Mouse (Mus musculus) midbrain, embryonic 15.5 days (tissue): Measurements from ENCODE around the gene S1pr5. TPM values are rescaled to one million over a fixed set of nuclear protein-coding genes. Genes with fewer than 3 reads are reported as not detected.
A peak's percentile ranks its signal among the peaks of the same experiment; 100 is the strongest.
"Not testable (repeated sequence)": the region's sequence is repeated elsewhere in the genome, so short reads cannot be mapped to it uniquely, and the experiment has no call there.

ENCODE experiments used
- ATAC-seq: fragments of 200-750 bp; cut with Nextera tagmentation; replicated peaks from 2 replicates; pipeline ENCODE4 v1.8.0; 2017; ENCODE audit warnings: moderate TSS enrichment
- H3K27ac ChIP-seq: fragments of 300-500 bp; sonication (generic); 2 replicates; pipeline ENCODE4 v1.5.1; 2015; ENCODE audit warnings: mild to moderate bottlenecking, inconsistent platforms
- H3K27me3 ChIP-seq: fragments of 300-500 bp; sonication (generic); replicated peaks from 2 replicates; pipeline ENCODE4 v1.6.1; 2015; ENCODE audit warnings: inconsistent platforms
- H3K36me3 ChIP-seq: fragments of 300-500 bp; sonication (generic); replicated peaks from 2 replicates; pipeline ENCODE4 v1.6.1; 2015; ENCODE audit warnings: inconsistent platforms
- H3K4me1 ChIP-seq: fragments of 300-500 bp; sonication (generic); 2 replicates; pipeline ENCODE4 v1.6.1; 2015; ENCODE audit warnings: inconsistent platforms
- H3K4me2 ChIP-seq: fragments of 300-500 bp; sonication (generic); 2 replicates; pipeline ENCODE4 v1.6.1; 2015; ENCODE audit warnings: inconsistent platforms, mild to moderate bottlenecking, moderate library complexity
- H3K4me3 ChIP-seq: fragments of 300-500 bp; sonication (generic); 2 replicates; pipeline ENCODE4 v1.5.1; 2015; ENCODE audit warnings: mild to moderate bottlenecking, inconsistent platforms
- H3K9ac ChIP-seq: fragments of 300-500 bp; sonication (generic); 2 replicates; pipeline ENCODE4 v1.6.1; 2015; ENCODE audit warnings: mild to moderate bottlenecking, inconsistent platforms
- H3K9me3 ChIP-seq: fragments of 300-500 bp; sonication (generic); 2 replicates; pipeline ENCODE4 v1.6.1; 2016; ENCODE audit warnings: inconsistent platforms
- WGBS: fragments of 180-500 bp; shearing (Covaris S2); methylation state at CpG from one replicate; pipeline ENCODE4 v1.1.7; 2015; ENCODE audit warnings: mixed read lengths; 5-methylcytosine and 5-hydroxymethylcytosine counted together
- polyA plus RNA-seq: library from polyadenylated mRNA; unstranded; fragments of >200 nt; fragmentation: Nextera tagmentation; extraction: Ambion mirVana; gene quantifications from 2 replicates; pipeline ENCODE4 v1.2.1, GENCODE M21; 2015

S1pr5 gene
- polyA plus RNA-seq, 1 experiment from 2014 or later, result 4.2 TPM

DNA sequence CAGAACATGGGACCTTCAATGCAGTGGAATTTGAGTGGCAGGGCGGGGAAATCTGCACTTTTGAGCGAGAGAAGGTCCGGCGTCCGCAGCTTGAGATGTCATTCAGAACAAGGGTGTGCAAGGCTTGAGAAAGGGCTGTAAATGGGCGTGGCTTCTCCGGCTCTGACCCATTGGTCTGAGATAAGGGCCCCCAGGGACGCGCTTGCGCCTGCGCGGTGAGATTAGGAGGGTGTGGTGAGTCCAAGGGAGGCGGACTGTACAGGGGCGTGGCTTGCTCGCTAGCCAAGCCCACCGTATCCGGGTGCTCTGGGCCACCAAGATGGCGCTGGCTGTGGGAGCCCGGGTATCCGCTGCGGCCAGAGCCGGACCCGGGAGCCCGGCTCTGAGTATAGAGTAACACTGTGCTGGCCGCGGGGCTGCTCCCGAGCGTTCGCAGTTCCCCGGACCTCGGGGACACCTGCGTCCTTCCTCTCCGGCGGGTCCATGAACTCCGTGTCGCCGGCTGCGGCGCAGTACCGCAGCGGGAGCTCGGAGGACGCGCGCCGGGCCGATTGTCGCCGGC, 16.8 kb upstream of the S1pr5 start, which contains the start of gene Atg4d:
Atg4d (plus strand) TSS at position 294 of the 562 bp plus-strand sequence.
- Histone ChIP-seq H3K9me3 (no peaks in the 10 kb centered on the region), H3K27me3 (no peaks in the 10 kb centered on the region), H3K36me3 (peaks cover 4% of the 10 kb centered on the region), H3K9ac (peak within 1 kb of the TSS; percentile 89), H3K4me1 (peaks cover 21% of the 10 kb centered on the region), H3K4me2 (peak within 1 kb of the TSS; percentile 80), H3K27ac (peak within 1 kb of the TSS; percentile 74), H3K4me3 (peak within 1 kb of the TSS; percentile 88)
- WGBS, result under 1% methylated on average over 47 of the region's 49 CpGs
- ATAC-seq, result peak; percentile 97

DNA sequence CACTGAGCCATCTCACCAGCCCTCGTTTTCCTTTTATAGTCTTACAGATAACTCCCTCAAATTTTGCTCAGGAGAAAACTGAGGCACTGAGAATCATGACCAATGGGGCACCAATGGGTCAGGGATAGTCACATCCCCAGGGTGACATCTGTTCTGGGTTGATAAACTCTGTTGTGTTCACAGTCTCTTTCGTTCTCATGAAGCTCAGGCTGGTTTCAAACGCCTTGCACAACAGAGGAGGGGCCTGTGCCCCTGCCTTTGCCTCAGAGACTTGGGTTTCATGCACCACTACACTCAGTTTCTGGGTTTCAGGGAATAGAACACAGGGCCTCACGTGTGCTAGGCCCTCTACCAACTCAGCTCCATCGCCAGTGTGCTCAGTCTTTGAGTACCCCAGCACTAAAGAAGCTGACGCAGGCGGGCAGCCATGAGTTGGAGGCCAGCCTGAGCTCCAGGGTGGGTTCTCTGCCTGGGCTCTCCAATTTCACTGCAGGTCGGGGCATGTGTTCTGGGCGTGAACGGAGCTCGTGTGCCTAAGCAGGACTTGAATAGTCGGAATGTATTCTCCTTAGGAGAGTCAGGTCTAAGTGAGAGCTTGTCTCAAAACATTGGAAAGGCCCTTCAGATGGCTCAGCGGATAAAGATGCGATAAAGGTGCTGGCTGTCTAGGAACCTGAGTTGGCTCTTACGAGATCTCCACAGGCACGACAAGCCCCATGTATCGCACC, 16.2 kb upstream of the S1pr5 start:
- Histone ChIP-seq H3K4me1 (peaks cover 21% of the 10 kb centered on the region), H3K27me3 (no peaks in the 10 kb centered on the region), H3K36me3 (no peaks in the 10 kb centered on the region; the same call in 1 of the 2 replicates), H3K4me3 (peak overlapping the region; percentile 88), H3K27ac (peak overlapping the region; percentile 72), H3K9ac (peak overlapping the region; percentile 44), H3K4me2 (peak overlapping the region; percentile 80), H3K9me3 (no peaks in the 10 kb centered on the region)
- 19% methylated on average over 17 of the region's 17 CpGs for WGBS
- peak; percentile 29 for ATAC-seq

DNA sequence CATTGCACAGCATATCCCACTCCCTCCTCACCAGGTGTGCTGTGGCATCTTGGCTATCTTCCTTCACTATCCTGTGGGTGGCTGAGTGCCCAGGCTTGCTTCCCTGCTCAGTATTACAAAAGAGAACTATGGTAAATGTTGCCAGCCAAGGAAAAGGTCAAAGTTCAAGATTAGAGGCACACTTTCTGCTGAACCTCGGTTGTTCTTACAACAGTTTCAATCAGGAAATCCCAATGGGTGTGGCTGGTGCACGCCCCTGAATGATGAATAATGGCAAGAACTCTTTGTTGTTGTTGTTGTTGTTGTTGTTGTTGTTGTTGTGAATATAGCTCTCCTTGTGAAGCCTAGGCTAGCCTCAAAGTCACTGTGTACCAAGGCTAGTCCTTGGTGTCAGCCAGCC, 13.6 kb upstream of the S1pr5 start:
- H3K9ac ChIP-seq, result no peak overlapping the region
- no peak overlapping the region for H3K4me3 ChIP-seq
- H3K36me3 ChIP-seq, result no peaks in the 10 kb centered on the region
- WGBS, result 58% methylated on average over 2 of the region's 2 CpGs
- no peaks in the 10 kb centered on the region for H3K9me3 ChIP-seq
- no peaks in the 10 kb centered on the region for H3K27me3 ChIP-seq
- H3K4me2 ChIP-seq, result no peak overlapping the region
- peaks cover 19% of the 10 kb centered on the region for H3K4me1 ChIP-seq
- H3K27ac ChIP-seq, result no peak overlapping the region
- no peak for ATAC-seq

DNA sequence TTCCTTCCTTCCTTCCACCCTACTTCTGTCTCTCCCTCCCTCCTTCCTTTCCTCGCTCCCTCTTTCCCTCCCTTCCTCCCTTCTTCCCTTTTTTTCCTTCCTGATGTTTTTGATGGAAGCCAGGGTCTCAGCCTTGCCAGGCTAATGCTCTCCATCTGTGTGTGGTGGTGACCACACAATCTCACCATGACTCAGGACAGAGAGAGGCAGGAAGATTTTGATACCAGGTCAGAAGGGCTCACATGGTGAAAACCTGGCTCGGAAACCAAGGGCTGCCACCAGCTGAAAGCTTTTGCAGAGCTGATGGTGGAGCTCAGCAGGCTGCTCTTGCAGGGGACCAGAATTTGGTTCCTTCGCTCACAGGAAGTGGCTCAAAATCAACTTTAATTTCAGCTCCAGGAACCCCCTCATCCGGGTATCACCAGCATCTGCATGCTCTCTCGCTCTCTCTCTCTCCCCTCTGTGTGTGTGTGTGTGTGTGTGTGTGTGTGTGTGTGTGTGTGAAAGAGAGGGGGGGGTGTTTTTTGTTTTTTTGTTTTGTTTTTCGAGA, 12.3 kb upstream of the S1pr5 start:
- Histone ChIP-seq H3K4me1 (peaks cover 7% of the 10 kb centered on the region; the same call in 1 of the 2 replicates), H3K4me2 (no peak overlapping the region), H3K9ac (no peak overlapping the region), H3K27ac (no peak overlapping the region), H3K27me3 (no peaks in the 10 kb centered on the region), H3K4me3 (no peak overlapping the region), H3K9me3 (no peaks in the 10 kb centered on the region), H3K36me3 (no peaks in the 10 kb centered on the region)
- WGBS, result 82% methylated on average over 6 of the region's 6 CpGs
- no peak for ATAC-seq

DNA sequence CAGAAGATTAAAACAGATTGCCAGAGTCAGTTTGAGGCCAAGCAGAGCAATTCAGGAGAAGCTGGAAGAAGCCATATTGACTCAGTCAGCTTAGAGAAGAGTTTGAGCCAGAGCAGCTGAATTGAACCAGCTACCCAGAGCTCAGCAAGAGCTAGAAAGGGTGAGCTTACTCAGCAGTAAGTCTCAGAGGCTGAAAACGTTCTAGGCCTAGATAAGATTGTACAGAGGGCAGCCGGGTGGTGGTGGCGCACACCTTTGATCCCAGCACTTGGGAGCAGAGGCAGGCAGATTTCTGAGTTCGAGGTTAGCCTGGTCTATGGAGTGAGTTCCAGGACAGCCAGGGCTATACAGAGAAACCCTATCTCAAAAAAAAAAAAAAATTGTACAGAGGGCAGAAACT, 8.1 kb upstream of the S1pr5 start:
- not testable (repeated sequence) for H3K9ac ChIP-seq, H3K9me3 ChIP-seq, H3K4me3 ChIP-seq, H3K27me3 ChIP-seq, H3K4me1 ChIP-seq, H3K4me2 ChIP-seq, H3K36me3 ChIP-seq, H3K27ac ChIP-seq, ATAC-seq
- WGBS, result 83% methylated on average over 4 of the region's 4 CpGs

DNA sequence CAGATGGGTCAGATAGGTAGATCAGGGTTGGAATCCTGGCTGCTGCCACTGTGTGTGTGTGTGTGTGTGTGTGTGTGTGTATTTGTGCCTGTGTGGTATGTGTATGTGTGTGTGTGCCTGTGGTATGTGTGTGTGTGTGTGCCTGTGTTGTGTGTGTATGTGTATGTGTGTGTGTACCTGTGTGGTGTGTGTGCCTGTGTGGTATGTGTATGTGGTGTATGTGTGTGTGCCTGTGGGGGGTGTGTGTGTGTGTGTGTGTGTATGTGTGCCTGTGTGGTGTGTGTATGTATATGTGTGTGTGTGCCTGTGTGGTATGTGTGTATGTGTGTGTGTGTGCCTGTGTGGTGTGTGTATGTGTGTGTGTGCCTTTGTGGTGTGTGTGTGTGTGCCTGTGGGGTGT, 6.4 kb upstream of the S1pr5 start:
- Histone ChIP-seq H3K4me1 (no peaks in the 10 kb centered on the region), H3K9ac (no peak overlapping the region), H3K36me3 (no peaks in the 10 kb centered on the region), H3K27ac (no peak overlapping the region), H3K27me3 (peaks cover 13% of the 10 kb centered on the region), H3K4me2 (no peak overlapping the region), H3K4me3 (no peak overlapping the region), H3K9me3 (no peaks in the 10 kb centered on the region)
- no peak for ATAC-seq

DNA sequence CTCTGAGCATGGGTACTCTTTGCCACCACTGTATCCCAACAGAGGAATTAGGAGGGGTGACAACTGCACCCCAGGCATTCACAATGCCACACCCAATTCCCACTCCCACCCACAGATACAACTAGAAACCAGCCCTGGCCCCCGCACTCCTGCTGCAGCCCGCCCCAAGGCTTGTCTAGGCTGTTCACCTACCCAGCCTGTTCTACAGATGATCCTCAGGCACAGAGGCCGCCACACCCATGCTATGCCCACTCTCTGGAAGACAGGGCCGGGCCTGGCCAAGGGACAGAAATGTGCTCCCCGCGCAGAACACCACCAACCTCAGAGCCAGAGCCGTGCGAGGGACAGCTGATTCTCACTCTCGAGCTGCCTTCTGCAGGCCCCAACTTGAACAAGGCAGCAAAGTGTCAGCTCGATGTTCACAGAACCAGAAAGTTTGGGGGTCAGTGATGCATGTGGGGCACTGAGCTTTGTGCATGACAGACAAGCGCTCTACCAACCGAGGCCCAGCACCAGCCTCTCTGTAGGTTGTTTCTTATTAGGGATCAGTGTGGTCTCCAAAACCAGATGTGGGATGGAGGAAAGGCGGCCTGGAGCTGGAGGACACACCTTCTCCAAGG, 3.0 kb upstream of the S1pr5 start:
- Histone ChIP-seq H3K27me3 (peaks cover 43% of the 10 kb centered on the region), H3K27ac (no peak overlapping the region), H3K9ac (no peak overlapping the region), H3K4me3 (no peak overlapping the region), H3K9me3 (no peaks in the 10 kb centered on the region), H3K36me3 (no peaks in the 10 kb centered on the region), H3K4me1 (no peaks in the 10 kb centered on the region), H3K4me2 (no peak overlapping the region)
- WGBS, result 76% methylated on average over 13 of the region's 13 CpGs
- ATAC-seq, result no peak

DNA sequence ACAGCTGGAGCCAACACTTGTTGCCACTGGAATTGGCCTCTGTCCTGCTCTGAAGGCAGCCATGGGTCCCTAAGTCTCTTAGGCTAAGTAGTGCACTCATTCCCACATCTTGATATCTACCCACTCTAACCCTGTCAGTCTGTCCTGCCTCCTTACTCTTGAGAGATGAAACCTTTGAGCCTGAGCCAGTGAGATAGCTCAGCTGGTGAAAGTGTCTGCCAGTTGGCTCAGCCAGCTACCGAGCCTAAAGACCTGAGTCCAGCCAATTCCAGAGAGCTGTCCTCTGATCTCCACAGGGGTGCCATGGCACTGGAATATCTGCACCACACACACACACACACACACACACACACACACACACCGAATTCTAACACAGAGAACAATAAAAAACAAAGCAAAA, 2.3 kb upstream of the S1pr5 start:
- H3K27me3 ChIP-seq, result peaks cover 50% of the 10 kb centered on the region

DNA sequence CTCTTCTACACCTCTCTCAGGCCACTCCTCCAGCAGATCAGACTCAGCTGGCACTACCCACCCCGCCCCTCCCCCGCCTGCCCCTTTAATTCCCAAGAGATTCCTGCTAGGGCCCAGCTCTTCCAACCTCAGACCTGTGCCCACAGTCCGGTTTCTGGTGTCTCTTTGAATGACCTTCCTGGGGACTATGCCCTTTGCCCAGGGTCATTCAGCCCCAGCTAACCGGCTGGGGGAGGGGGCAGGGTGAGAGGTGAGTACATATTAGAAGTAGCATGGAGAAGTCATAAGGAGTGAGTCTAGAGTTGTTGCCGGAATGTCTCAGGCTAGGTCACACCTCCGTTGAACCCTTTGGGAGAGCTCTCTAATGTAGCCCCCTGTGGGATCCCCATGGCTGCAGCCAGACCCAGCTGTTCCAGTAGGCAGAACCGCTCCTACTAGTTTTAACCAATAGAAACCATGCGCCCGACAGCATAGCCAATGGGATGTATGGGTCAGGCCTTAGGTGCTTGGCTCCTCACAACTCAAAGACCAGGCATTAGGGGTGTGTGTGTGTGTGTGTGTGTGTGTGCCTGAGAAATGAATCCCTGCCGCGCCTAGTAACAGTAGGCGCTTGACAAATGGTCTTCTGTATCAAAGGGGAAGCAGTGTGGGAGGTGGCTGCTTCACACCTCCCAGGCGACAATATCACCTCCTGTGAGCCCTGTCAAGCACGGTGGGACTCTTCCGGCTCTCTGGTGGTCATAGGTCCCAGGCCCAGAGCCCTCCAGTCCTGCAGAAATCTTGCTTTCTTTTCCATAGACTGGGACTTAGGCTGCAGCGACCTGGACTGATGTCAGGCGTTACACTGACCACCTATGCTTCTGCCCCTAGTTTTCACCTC, 1.6 kb upstream of the S1pr5 start:
- Histone ChIP-seq H3K9me3 (no peaks in the 10 kb centered on the region), H3K27ac (no peak overlapping the region), H3K4me3 (no peak overlapping the region), H3K9ac (no peak overlapping the region), H3K27me3 (peaks cover 57% of the 10 kb centered on the region), H3K36me3 (no peaks in the 10 kb centered on the region), H3K4me1 (peaks cover 7% of the 10 kb centered on the region), H3K4me2 (no peak overlapping the region)
- WGBS, result 39% methylated on average over 17 of the region's 17 CpGs
- ATAC-seq, result no peak

More for the DNA sequence above, 2.3 kb upstream of the S1pr5 start:
- no peak overlapping the region for H3K4me3 ChIP-seq
- H3K27ac ChIP-seq, result no peak overlapping the region
- H3K36me3 ChIP-seq, result no peaks in the 10 kb centered on the region
- WGBS, result 61% methylated on average over 2 of the region's 2 CpGs
- H3K4me2 ChIP-seq, result no peak overlapping the region
- no peaks in the 10 kb centered on the region for H3K9me3 ChIP-seq
- H3K9ac ChIP-seq, result no peak overlapping the region
- peaks cover under 1% of the 10 kb centered on the region; the same call in 1 of the 2 replicates for H3K4me1 ChIP-seq
- no peak for ATAC-seq

DNA sequence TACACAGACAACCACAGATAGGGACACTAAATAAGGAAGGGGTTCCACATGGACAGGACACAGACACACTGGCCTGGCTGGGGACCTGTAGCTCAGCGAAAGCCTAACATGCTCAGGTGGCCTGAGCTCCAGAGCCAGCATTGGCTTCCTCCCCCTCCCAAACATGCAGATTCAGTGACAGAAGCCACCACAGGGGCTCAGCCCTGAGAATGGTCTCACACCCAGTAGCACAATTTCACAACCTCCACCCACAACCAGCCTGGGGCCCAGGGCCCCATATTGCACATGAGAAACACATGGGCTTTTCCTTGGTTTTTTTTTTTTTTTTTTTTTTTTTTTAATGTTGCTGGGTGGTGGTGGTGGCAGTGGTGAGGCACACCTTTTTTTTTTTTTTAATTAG, 1.9 kb downstream of the S1pr5 start:
- Histone ChIP-seq H3K27ac (no peak overlapping the region), H3K4me3 (no peak overlapping the region), H3K9ac (no peak overlapping the region), H3K27me3 (peaks cover 80% of the 10 kb centered on the region), H3K4me2 (no peak overlapping the region), H3K4me1 (peaks cover 19% of the 10 kb centered on the region), H3K9me3 (no peaks in the 10 kb centered on the region), H3K36me3 (no peaks in the 10 kb centered on the region)
- WGBS, result 58% methylated on average over 1 of the region's 1 CpGs
- no peak for ATAC-seq

DNA sequence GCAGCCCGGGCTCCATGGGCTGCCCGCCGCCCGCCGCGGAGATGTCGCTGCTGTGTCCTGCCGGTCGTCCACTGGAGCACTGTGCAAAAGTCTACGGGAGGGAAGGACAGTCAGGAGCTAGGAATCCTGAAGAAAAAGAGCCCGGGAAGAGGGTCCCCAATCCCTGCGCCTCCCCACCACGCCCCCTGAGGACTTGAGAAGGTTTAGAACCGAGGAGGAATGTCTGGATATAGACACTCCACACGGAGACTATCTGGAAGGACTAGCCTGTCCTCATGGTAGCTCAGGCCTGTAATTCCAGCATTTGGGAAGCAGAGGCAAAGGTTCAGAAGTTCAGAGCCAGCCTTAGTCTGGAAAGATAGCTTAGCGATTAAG, 3.1 kb downstream of the S1pr5 start:
- no peaks in the 10 kb centered on the region for H3K36me3 ChIP-seq
- no peaks in the 10 kb centered on the region for H3K9me3 ChIP-seq
- peak overlapping the region; percentile 90 for H3K4me2 ChIP-seq
- peak overlapping the region; percentile 51 for H3K9ac ChIP-seq
- H3K4me3 ChIP-seq, result peak overlapping the region; percentile 47
- 2% methylated on average over 16 of the region's 16 CpGs for WGBS
- no peak; the same call in 1 of the 2 replicates for ATAC-seq
- peaks cover 75% of the 10 kb centered on the region for H3K27me3 ChIP-seq
- H3K27ac ChIP-seq, result peak overlapping the region; percentile 48
- H3K4me1 ChIP-seq, result peaks cover 19% of the 10 kb centered on the region
